ENCODE assay signal across 8 mouse cellular contexts in the genomic region with DNA sequence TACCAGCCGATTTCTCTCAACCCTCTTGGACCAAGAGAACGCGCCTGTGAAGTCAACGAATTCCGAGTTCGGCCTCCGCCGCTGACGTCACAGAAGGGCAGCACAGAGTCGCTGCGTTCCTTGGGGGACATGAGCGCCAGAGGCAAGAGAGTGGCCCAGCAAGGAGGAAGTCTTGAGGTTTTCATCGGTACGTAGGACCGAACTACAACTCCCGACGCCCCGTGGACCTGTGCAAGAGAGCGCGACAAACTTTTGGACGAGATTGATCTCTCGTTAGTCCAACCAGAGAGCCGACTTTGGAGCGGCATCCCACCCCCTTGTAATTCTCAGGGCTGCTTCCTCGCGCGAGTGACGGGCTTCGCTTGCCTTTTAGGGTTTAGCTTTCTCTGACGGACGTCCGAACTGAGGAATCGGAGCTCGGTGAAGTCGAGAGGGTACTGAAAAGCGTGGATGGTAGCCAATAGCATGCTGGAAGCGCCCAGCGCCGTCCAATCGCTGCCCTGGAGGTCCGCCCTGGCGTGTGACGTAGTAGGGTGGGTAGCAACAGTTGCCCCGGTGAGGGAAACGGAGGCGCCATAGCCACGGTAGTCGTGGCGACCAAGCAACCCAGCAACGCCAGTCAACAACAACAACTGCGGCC. TPM values are rescaled to one million over a fixed set of nuclear protein-coding genes. Genes with fewer than 3 reads are reported as not detected.
DNase-seq lines count a peak whose midpoint lies in the region; ATAC-seq lines count a peak whose summit lies in the region.

Rfx1 (plus strand) TSS at position 544 of the 640 bp plus-strand sequence.

- DNase-seq in c-Kit-negative CD71-positive TER-119-positive erythroid progenitor cells, embryonic 14.5 days (ENCODE audit: low read depth, low spot score), result peak; percentile 95
- peak; percentile 100 for DNase-seq in fibroblast of lung, adult 2 months (ENCODE audit: low read depth)
- DNase-seq in kidney, postnatal 14 days, result peak; percentile 100
- peak; percentile 98 for DNase-seq in liver, embryonic 13.5 days
- DNase-seq in neural tube, embryonic 10.5 days (ENCODE audit: extremely low spot score, low spot score), result peak; percentile 98

- peaks cover 14 to 42% of the 10 kb centered on the region in 2 experiments for H3K4me1 ChIP-seq in heart, embryonic 14.5 days (ENCODE audit: control insufficient read depth in 2 of 2, insufficient read depth in 2 of 2, low read length in 2 of 2)
- H3K4me1 ChIP-seq in liver, embryonic 13.5 days (replicated peaks), result peaks cover 61% of the 10 kb centered on the region
- peaks cover 38% of the 10 kb centered on the region for H3K4me1 ChIP-seq in stomach, embryonic 16.5 days (ENCODE audit: control insufficient read depth, insufficient read depth, low read length)

- no peaks in the 10 kb centered on the region for H3K36me3 ChIP-seq in heart, embryonic 14.5 days (ENCODE audit: control insufficient read depth, insufficient read depth, low read length)
- H3K36me3 ChIP-seq in liver, embryonic 13.5 days, result no peaks in the 10 kb centered on the region
- H3K36me3 ChIP-seq in stomach, embryonic 16.5 days (ENCODE audit: control insufficient read depth, insufficient read depth, low read length), result no peaks in the 10 kb centered on the region

- H3K27ac ChIP-seq in heart, embryonic 14.5 days (replicated peaks in 1 of 2; ENCODE audit: control insufficient read depth in 1 of 2, insufficient read depth in 1 of 2, low read depth in 2 of 2, low read length in 2 of 2), result peak within 1 kb of the TSS; percentile 78 to 91
- peak within 1 kb of the TSS; percentile 98 for H3K27ac ChIP-seq in liver, embryonic 13.5 days
- peak within 1 kb of the TSS; percentile 98 for H3K27ac ChIP-seq in stomach, embryonic 16.5 days (ENCODE audit: low read length)

- peak within 1 kb of the TSS; percentile 88 for H3K4me2 ChIP-seq in heart, embryonic 14.5 days (ENCODE audit: low read length)
- peak within 1 kb of the TSS; percentile 92 for H3K4me2 ChIP-seq in liver, embryonic 13.5 days
- peak within 1 kb of the TSS; percentile 91 for H3K4me2 ChIP-seq in stomach, embryonic 16.5 days (ENCODE audit: low read depth, low read length)

- H3K9ac ChIP-seq in heart, embryonic 14.5 days (ENCODE audit: low read length), result peak within 1 kb of the TSS; percentile 86
- peak within 1 kb of the TSS; percentile 90 for H3K9ac ChIP-seq in liver, embryonic 13.5 days
- peak within 1 kb of the TSS; percentile 90 for H3K9ac ChIP-seq in stomach, embryonic 16.5 days (ENCODE audit: low read length)

- H3K9me3 ChIP-seq in heart, embryonic 14.5 days (ENCODE audit: control insufficient read depth, low read length), result no peaks in the 10 kb centered on the region
- H3K9me3 ChIP-seq in liver, embryonic 13.5 days (replicated peaks), result no peaks in the 10 kb centered on the region
- H3K9me3 ChIP-seq in stomach, embryonic 16.5 days (replicated peaks; ENCODE audit: control insufficient read depth, low read length), result no peaks in the 10 kb centered on the region

- H3K27me3 ChIP-seq in heart, embryonic 14.5 days (ENCODE audit: control insufficient read depth, insufficient read depth, low read length), result no peaks in the 10 kb centered on the region
- no peaks in the 10 kb centered on the region for H3K27me3 ChIP-seq in liver, embryonic 13.5 days
- no peaks in the 10 kb centered on the region for H3K27me3 ChIP-seq in stomach, embryonic 16.5 days (ENCODE audit: control insufficient read depth, insufficient read depth, low read length)

- ATAC-seq in CD4-positive, CD25-positive, alpha-beta regulatory T cell, adult 4 months, result peak; percentile 85
- ATAC-seq in heart, embryonic 14.5 days (ENCODE audit: insufficient number of reproducible peaks, insufficient read depth, low FRiP score, low read depth), result peak; percentile 97
- ATAC-seq in liver, embryonic 13.5 days (ENCODE audit: low read depth), result peak; percentile 94
- ATAC-seq in stomach, embryonic 16.5 days (ENCODE audit: insufficient read depth, low FRiP score), result peak; percentile 96

- peak within 1 kb of the TSS; percentile 73 to 74 for H3K4me3 ChIP-seq in heart, embryonic 14.5 days (ENCODE audit: control insufficient read depth in 1 of 2, insufficient read depth in 1 of 2, low read depth in 1 of 2, low read length in 2 of 2)
- peak within 1 kb of the TSS; percentile 89 for H3K4me3 ChIP-seq in liver, embryonic 13.5 days (replicated peaks)
- peak within 1 kb of the TSS; percentile 86 for H3K4me3 ChIP-seq in stomach, embryonic 16.5 days (replicated peaks; ENCODE audit: low read length)

- under 1% methylated on average over 51 of the region's 51 CpGs for WGBS in heart, embryonic 14.5 days
- WGBS in liver, embryonic 13.5 days (ENCODE audit: insufficient replicate concordance), result under 1% methylated on average over 51 of the region's 51 CpGs
- under 1% methylated on average over 51 of the region's 51 CpGs for WGBS in stomach, embryonic 16.5 days

RNA-seq across cellular contexts. Expression of gene Rfx1, which starts in this region (rescaled TPM):
- 10 to 100 TPM; 10.9 to 14.0 TPM for polyA plus RNA-seq in CD4-positive, CD25-positive, alpha-beta regulatory T cell, adult 4 months (2017; shearing (Covaris generic))
- polyA plus RNA-seq in heart, embryonic 14.5 days (2014; fragmentation: Nextera tagmentation; extraction: Ambion mirVana), result 6.1 and 6.3 TPM in 2 replicates
- polyA plus RNA-seq in liver, embryonic 13.5 days (2015; fragmentation: Nextera tagmentation; extraction: Ambion mirVana), result 2.4 and 2.7 TPM in 2 replicates
- polyA plus RNA-seq in stomach, embryonic 16.5 days (2015; fragmentation: Nextera tagmentation; extraction: Ambion mirVana), result 6.1 and 6.3 TPM in 2 replicates

Comparison
In these comparisons a context has a peak if more than half of its experiments do, and no peak if none do; other contexts are left out.
1. Peak in every context shown above with its lines: DNase-seq, ATAC-seq, H3K4me3 ChIP-seq and H3K27ac ChIP-seq.